Mouse (Mus musculus): ENCODE results near the gene Cpne4.

Cpne4 gene

GRCm38 (mm10) chr9:105053147-105053557 is 506.1 kb downstream of the Cpne4 start, which contains the start of gene Mrpl3:
Gene Mrpl3, plus strand, starts transcription at chr9:105053239.
- DNase-seq, result peak; percentile 89

GRCm38 (mm10) chr9:105053812-105054211 is 506.7 kb downstream of the Cpne4 start:
- DNase-seq, result no peak

- DNase-seq, result no peak
Observed at GRCm38 (mm10) chr9:105069106-105069505, 522.0 kb downstream of the Cpne4 start.

GRCm38 (mm10) chr9:105072991-105073748 is 526.1 kb downstream of the Cpne4 start:
- peak; percentile 5 for DNase-seq

GRCm38 (mm10) chr9:105074851-105075250 is 527.8 kb downstream of the Cpne4 start:
- no peak for DNase-seq

- no peak for DNase-seq
Observed at GRCm38 (mm10) chr9:105076756-105077424, 529.8 kb downstream of the Cpne4 start.

GRCm38 (mm10) chr9:105078460-105078859 is 531.4 kb downstream of the Cpne4 start:
- DNase-seq, result no peak

- DNase-seq, result no peak
Observed at GRCm38 (mm10) chr9:105080246-105080645, 533.2 kb downstream of the Cpne4 start.
